Mouse (Mus musculus): ENCODE results near the gene Gna13. TPM values are rescaled to one million over a fixed set of nuclear protein-coding genes. Genes with fewer than 3 reads are reported as not detected.

Gene Gna13
- polyA plus RNA-seq, 1 experiment = 60.3 TPM

DNA sequence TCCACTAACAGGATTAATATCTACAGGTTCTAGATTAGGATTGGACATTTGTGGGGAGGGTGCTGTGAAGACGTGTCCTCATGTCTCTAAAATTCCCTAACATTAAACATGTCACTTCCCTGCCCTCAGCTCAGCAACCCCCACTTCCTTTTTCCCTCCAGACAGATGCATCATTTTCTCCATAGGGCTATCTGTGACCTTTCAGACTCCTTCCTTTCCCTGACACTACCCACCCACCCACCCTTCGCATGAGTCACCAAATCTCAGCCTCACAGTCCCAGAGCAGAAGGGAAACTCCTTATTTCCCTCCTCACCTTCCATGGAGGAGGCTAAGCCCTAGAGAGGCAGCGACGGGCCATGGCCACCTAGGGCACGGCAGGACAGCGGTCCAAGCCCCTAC lies 51.0 kb downstream of the Gna13 start, which contains the start of gene 9930022D16Rik:
Gene 9930022D16Rik, plus strand, starts transcription at position 301 of the 400 bp plus-strand sequence.
- Histone ChIP-seq H3K4me1 (ENCODE audit: control insufficient read depth, insufficient read depth, insufficient read length, low read length) (no peaks in the 10 kb centered on the region; the same call in none of the 2 replicates), H3K27me3 (ENCODE audit: control insufficient read depth, insufficient read depth, low read length) (no peaks in the 10 kb centered on the region), H3K4me3 (ENCODE audit: low read depth, low read length) (no peak within 1 kb of the TSS), H3K27ac (ENCODE audit: insufficient read depth, low read depth, low read length) (no peak within 1 kb of the TSS), H3K36me3 (ENCODE audit: control insufficient read depth, insufficient read depth, low read length) (no peaks in the 10 kb centered on the region)
- 84% methylated on average over 6 of the region's 6 CpGs for WGBS
- TF ChIP-seq POLR2A (IDR thresholded peaks at IDR 0.05; ENCODE audit: low read depth, low read length) (no peak), CTCF (IDR thresholded peaks at IDR 0.05; ENCODE audit: extremely low read depth, insufficient read length, insufficient replicate concordance, low read depth, low read length) (no peak)

DNA sequence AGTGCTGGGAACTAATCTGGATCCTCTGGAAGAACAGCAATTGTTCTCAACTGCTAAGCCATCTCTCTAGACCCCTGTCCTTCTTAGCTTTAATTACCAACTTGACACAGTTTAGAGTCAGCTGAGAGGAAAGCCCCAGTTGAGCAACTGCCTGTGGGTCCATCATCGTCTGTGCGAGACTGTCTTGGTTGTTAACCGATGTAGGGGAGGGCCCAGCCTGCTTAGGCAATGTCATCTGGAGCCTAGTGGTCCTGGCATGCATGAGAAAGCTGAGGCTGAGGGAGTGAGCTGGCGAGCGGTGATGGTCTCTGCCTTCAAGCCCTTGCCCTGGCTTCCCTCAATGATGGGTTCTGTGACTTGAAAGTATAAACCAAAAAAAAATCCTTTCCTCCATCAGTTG lies 52.2 kb downstream of the Gna13 start:
- no peaks in the 10 kb centered on the region for H3K27me3 ChIP-seq (ENCODE audit: control insufficient read depth, insufficient read depth, low read length)
- H3K36me3 ChIP-seq (ENCODE audit: control insufficient read depth, insufficient read depth, low read length) = no peaks in the 10 kb centered on the region
- peaks cover 4% of the 10 kb centered on the region for H3K4me1 ChIP-seq (ENCODE audit: control insufficient read depth, insufficient read depth, insufficient read length, low read length)
- H3K4me3 ChIP-seq (ENCODE audit: low read depth, low read length) = no peak overlapping the region
- H3K27ac ChIP-seq (ENCODE audit: insufficient read depth, low read depth, low read length) = no peak overlapping the region
- TF ChIP-seq CTCF (IDR thresholded peaks at IDR 0.05; ENCODE audit: extremely low read depth, insufficient read length, insufficient replicate concordance, low read depth, low read length) (no peak), POLR2A (IDR thresholded peaks at IDR 0.05; ENCODE audit: low read depth, low read length) (no peak)
- 86% methylated on average over 5 of the region's 5 CpGs for WGBS

DNA sequence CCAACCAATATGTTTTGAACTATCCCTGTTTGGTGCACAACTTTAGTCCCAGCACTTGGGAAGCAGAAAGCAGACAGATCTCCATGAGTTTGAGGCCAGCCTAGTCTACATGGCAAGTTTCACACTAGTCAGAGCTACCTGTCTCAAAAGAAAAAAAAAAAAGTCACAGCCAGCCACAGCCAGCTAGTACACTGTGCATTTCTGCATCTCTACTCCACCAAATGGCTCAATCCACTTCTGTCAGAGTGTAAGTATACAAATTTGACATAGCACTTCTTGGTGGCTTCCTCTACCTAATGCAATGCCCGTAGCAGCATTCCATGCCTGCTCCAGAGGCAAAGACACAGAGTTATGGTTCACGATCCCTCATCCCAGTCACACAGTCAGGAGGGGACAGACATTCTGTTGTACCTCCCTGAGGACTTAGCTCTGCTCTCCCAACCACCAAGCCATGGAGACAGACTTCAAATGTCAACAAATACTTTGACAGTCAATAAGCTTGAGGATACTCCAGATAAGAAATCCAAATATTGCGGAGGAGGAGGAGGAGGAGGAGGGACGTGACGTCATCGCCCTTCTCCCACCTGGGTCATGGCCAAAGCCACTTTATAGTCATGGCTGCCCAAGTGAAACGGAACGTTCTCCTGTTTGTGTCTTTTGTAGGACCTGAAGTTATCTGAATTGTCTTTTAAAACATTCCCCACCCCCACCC lies 54.2 kb downstream of the Gna13 start:
- Histone ChIP-seq H3K27ac (ENCODE audit: insufficient read depth, low read depth, low read length) (no peak overlapping the region), H3K4me3 (ENCODE audit: low read depth, low read length) (no peak overlapping the region), H3K27me3 (ENCODE audit: control insufficient read depth, insufficient read depth, low read length) (no peaks in the 10 kb centered on the region), H3K4me1 (ENCODE audit: control insufficient read depth, insufficient read depth, insufficient read length, low read length) (peaks cover 4% of the 10 kb centered on the region), H3K36me3 (ENCODE audit: control insufficient read depth, insufficient read depth, low read length) (no peaks in the 10 kb centered on the region)
- WGBS = 29% methylated on average over 8 of the region's 8 CpGs
- TF ChIP-seq CTCF (IDR thresholded peaks at IDR 0.05; ENCODE audit: extremely low read depth, insufficient read length, insufficient replicate concordance, low read depth, low read length) = no peak
- TF ChIP-seq POLR2A (IDR thresholded peaks at IDR 0.05; ENCODE audit: low read depth, low read length) = no peak

DNA sequence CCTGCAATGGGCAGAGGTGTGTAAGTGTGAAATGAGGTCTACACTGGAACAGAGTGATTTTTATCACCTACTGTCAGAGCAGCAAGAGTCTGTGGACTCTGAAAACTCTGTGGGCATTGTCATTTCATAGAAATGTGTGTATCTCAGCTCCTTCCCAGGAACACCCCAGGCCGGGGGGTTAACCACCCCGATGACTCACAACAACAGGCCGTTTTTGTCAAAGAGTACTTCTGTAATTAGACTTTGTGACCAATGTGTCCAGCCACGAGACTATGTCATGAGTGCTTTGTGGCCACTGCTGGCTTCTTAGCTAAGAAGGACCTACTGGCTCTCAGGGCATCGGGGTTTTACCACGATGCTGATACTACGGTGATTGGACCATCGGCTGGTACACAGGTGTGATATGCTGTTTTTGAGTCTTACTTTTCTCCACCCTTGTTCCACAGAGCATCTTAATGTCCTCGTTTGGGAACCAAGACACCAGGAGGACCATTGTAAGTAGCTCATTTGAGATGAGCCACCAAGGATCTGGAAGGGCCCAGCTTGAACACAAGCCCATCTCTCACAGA lies 54.9 kb downstream of the Gna13 start:
- no peaks in the 10 kb centered on the region for H3K36me3 ChIP-seq (ENCODE audit: control insufficient read depth, insufficient read depth, low read length)
- peaks cover 4% of the 10 kb centered on the region for H3K4me1 ChIP-seq (ENCODE audit: control insufficient read depth, insufficient read depth, insufficient read length, low read length)
- WGBS = 72% methylated on average over 9 of the region's 9 CpGs
- H3K27me3 ChIP-seq (ENCODE audit: control insufficient read depth, insufficient read depth, low read length) = no peaks in the 10 kb centered on the region
- no peak for TF ChIP-seq POLR2A (IDR thresholded peaks at IDR 0.05; ENCODE audit: low read depth, low read length)
- TF ChIP-seq CTCF (IDR thresholded peaks at IDR 0.05; ENCODE audit: extremely low read depth, insufficient read length, insufficient replicate concordance, low read depth, low read length) = no peak
- no peak overlapping the region for H3K4me3 ChIP-seq (ENCODE audit: low read depth, low read length)
- H3K27ac ChIP-seq (ENCODE audit: insufficient read depth, low read depth, low read length) = no peak overlapping the region

DNA sequence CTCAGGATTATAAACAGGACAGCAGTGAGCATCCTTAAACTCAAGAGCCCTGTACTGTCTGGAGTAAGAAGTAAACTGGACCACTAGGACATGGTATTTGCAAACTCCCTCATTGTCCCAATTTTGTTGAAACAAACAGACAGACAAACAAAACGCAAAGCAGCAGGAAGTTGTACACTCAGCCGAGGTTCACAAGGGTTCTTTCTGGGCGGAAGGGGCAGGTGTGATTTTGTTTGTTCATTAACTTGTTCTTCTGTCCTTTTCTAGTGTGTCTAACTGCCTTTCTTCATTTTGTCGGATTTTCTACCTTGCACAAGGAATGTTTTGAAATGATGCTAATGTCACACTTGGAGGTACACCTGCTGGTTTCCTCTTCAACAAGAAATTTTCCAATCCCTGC lies 56.8 kb downstream of the Gna13 start:
- WGBS = 13% methylated on average over 4 of the region's 4 CpGs
- TF ChIP-seq CTCF (IDR thresholded peaks at IDR 0.05; ENCODE audit: extremely low read depth, insufficient read length, insufficient replicate concordance, low read depth, low read length) = no peak
- no peak for TF ChIP-seq POLR2A (IDR thresholded peaks at IDR 0.05; ENCODE audit: low read depth, low read length)
- Histone ChIP-seq H3K27me3 (ENCODE audit: control insufficient read depth, insufficient read depth, low read length) (no peaks in the 10 kb centered on the region), H3K4me1 (ENCODE audit: control insufficient read depth, insufficient read depth, insufficient read length, low read length) (peaks cover 4% of the 10 kb centered on the region), H3K27ac (ENCODE audit: insufficient read depth, low read depth, low read length) (peak overlapping the region; percentile 56), H3K4me3 (ENCODE audit: low read depth, low read length) (no peak overlapping the region), H3K36me3 (ENCODE audit: control insufficient read depth, insufficient read depth, low read length) (no peaks in the 10 kb centered on the region)

DNA sequence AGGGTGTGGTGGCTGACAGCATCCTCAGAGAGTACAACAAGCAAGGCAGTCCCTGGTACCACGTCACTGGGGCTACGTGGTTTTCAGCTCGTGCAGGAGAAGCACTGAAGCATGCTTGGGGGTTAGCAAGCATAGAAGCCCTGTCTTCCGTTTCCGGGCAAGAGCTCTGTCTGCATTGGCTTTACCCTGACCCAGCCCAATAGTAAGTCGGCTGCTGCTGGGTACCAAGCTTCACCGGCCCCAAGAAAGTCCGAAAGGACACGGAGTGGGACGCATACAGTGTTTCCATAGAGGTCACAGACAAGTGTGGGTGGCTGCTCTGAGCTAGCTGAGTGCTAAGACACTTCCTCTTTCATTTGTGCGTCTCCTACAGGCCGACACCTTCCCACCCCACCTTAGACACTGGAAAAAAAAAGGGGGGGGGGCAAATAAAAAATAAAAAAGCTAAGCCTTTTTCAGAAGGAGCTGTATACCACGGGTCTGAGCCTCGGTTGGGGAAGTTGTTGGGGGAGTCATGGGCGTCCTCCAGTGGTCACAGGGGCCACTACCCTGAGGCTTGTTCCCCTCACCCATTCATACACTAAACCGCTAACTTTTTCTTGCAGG lies 57.4 kb downstream of the Gna13 start:
- peak overlapping the region; percentile 17; the same call in 1 of the 2 replicates for H3K4me3 ChIP-seq (ENCODE audit: low read depth, low read length)
- WGBS = 45% methylated on average over 16 of the region's 16 CpGs

DNA sequence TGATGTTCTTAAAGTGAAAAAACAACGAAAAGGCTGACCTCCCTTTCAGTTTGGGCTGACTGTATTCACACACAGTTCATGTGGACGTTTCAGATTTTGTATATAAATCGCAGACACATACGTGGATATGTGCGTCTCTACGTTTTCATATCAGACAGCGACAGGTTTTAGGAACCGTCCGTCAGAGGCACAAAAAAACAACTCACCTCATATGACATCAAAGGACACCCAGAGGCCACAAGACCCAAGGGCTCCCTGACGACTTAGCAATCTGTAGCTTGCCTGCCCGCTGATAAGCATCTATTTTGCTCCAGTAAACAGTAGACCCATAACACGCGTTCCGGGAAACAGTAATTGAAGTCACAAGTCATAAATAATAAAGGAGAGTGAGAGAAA lies 57.9 kb downstream of the Gna13 start:
- no peaks in the 10 kb centered on the region for H3K36me3 ChIP-seq (ENCODE audit: control insufficient read depth, insufficient read depth, low read length)
- H3K4me1 ChIP-seq (ENCODE audit: control insufficient read depth, insufficient read depth, insufficient read length, low read length) = peaks cover 7% of the 10 kb centered on the region
- H3K4me3 ChIP-seq (ENCODE audit: low read depth, low read length) = no peak overlapping the region
- 83% methylated on average over 14 of the region's 14 CpGs for WGBS
- no peaks in the 10 kb centered on the region for H3K27me3 ChIP-seq (ENCODE audit: control insufficient read depth, insufficient read depth, low read length)
- peak overlapping the region; percentile 24; the same call in 1 of the 2 replicates for H3K27ac ChIP-seq (ENCODE audit: insufficient read depth, low read depth, low read length)
- no peak for TF ChIP-seq CTCF (IDR thresholded peaks at IDR 0.05; ENCODE audit: extremely low read depth, insufficient read length, insufficient replicate concordance, low read depth, low read length)
- no peak for TF ChIP-seq POLR2A (IDR thresholded peaks at IDR 0.05; ENCODE audit: low read depth, low read length)

More for the DNA sequence above, 57.4 kb downstream of the Gna13 start:
- H3K27ac ChIP-seq (ENCODE audit: insufficient read depth, low read depth, low read length) = peak overlapping the region; percentile 56
- H3K27me3 ChIP-seq (ENCODE audit: control insufficient read depth, insufficient read depth, low read length) = no peaks in the 10 kb centered on the region
- H3K36me3 ChIP-seq (ENCODE audit: control insufficient read depth, insufficient read depth, low read length) = no peaks in the 10 kb centered on the region
- peaks cover 4% of the 10 kb centered on the region for H3K4me1 ChIP-seq (ENCODE audit: control insufficient read depth, insufficient read depth, insufficient read length, low read length)
- TF ChIP-seq POLR2A (IDR thresholded peaks at IDR 0.05; ENCODE audit: low read depth, low read length) (no peak), CTCF (IDR thresholded peaks at IDR 0.05; ENCODE audit: extremely low read depth, insufficient read length, insufficient replicate concordance, low read depth, low read length) (no peak)
